Mouse (Mus musculus) ES-E14 (cell line): ENCODE measurements at regions not wholly inside any gene's neighbourhood (a gene's known extent, or its start where the extent isn't known, plus 50 kb on each side); places are given as distances from the start of the nearest gene placed in this dataset.

Experiments used
- DNase-seq: peaks from one replicate; pipeline ENCODE4 v3.0.0-alpha.2; 2013; ENCODE audit warnings: low read depth, low spot score
- H3K27ac ChIP-seq: 2 replicates; pipeline ENCODE4 v1.5.1; 2012; ENCODE audit warnings: low read depth, mild to moderate bottlenecking, low read length, moderate library complexity, mixed read lengths; ENCODE audit not compliant: poor library complexity, insufficient read depth, severe bottlenecking
- H3K36me3 ChIP-seq: 2 replicates; pipeline ENCODE4 v1.6.1; 2012; ENCODE audit warnings: mild to moderate bottlenecking, low read length, moderate library complexity, mixed read lengths; ENCODE audit not compliant: control insufficient read depth, poor library complexity, insufficient read depth, severe bottlenecking
- H3K4me1 ChIP-seq, 2 experiments: fragments of 150-350 bp in 1 of 2; sonication (generic) in 1 of 2; 2 replicates each; pipeline ENCODE4 v1.6.1; 2012; ENCODE audit warnings: low read length in 2 of 2, mild to moderate bottlenecking in 1 of 2, mixed read lengths in 1 of 2; ENCODE audit not compliant: control insufficient read depth in 2 of 2, insufficient read depth in 2 of 2, poor library complexity in 1 of 2
- H3K4me3 ChIP-seq, 2 experiments: fragments of 150-350 bp in 1 of 2; sonication (generic) in 1 of 2; 2 replicates each; pipeline ENCODE4 v1.5.1; 2012; ENCODE audit warnings: low read length in 2 of 2, low read depth in 1 of 2, mild to moderate bottlenecking in 1 of 2, mixed read lengths in 1 of 2; ENCODE audit not compliant: insufficient read depth in 1 of 2, poor library complexity in 1 of 2, severe bottlenecking in 1 of 2
- H3K9ac ChIP-seq: 2 replicates; pipeline ENCODE4 v1.6.1; 2012; ENCODE audit warnings: low read depth, mild to moderate bottlenecking, low read length, mixed read lengths; ENCODE audit not compliant: poor library complexity, insufficient read depth, severe bottlenecking
- H3K9me3 ChIP-seq: fragments of 150-350 bp; sonication (generic); 2 replicates; pipeline ENCODE4 v1.6.1; 2012; ENCODE audit warnings: low read depth, mild to moderate bottlenecking, low read length; ENCODE audit not compliant: control insufficient read depth, insufficient read depth
- CHD2 ChIP-seq: IDR thresholded peaks from 2 replicates; pipeline ENCODE4 v1.6.1; 2014; ENCODE audit warnings: mild to moderate bottlenecking, low read depth, low read length, inconsistent platforms
- HCFC1 ChIP-seq: IDR thresholded peaks from 2 replicates; pipeline ENCODE4 v1.6.1; 2012; ENCODE audit warnings: low read length, inconsistent platforms, borderline replicate concordance; ENCODE audit not compliant: insufficient read depth
- MAFK ChIP-seq: IDR thresholded peaks from 2 replicates; pipeline ENCODE4 v1.6.1; 2014; ENCODE audit warnings: mild to moderate bottlenecking, low read depth, low read length, inconsistent platforms; ENCODE audit not compliant: insufficient read depth
- ZC3H11A ChIP-seq: IDR thresholded peaks from 2 replicates; pipeline ENCODE4 v1.6.1; 2012; ENCODE audit warnings: low read depth, mild to moderate bottlenecking, inconsistent platforms, low read length, borderline replicate concordance
- ZNF384 ChIP-seq: IDR thresholded peaks from 2 replicates; pipeline ENCODE4 v1.6.1; 2012; ENCODE audit warnings: low read depth, low read length, inconsistent platforms
- in situ Hi-C, 2 experiments: fragments of 600-800 bp; cut with MboI; formaldehyde crosslinking; loops; one replicate each; pipeline ENCODE4 v1.15.1; 2025; ENCODE audit warnings: low sequenced_read_pairs in 2 of 2, inconsistent platforms in 1 of 2; ENCODE audit not compliant: unreplicated experiment in 2 of 2

DNA sequence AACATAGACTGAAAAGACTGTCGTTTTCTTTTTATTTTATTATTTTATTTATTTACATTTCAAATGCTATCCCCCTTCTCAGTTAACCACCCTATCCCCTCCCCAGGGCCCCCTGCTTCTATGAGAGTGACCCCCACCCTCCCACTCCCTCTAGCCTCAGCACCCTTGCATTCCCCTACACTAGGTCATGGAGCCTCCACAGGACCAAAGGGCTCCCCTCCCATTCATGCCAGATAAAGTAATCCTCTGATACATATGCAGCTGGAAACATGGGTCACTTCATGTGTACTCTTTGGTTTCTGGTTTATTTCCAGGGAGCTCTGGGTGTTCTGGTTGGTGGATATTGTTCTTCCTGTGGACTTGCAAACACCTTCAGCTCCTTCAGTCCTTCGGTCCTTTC is 1342.9 kb downstream of the Cdh11 start:
- Histone ChIP-seq H3K4me3 (no peak overlapping the region), H3K36me3 (no peaks in the 10 kb centered on the region), H3K9ac (no peak overlapping the region), H3K9me3 (no peaks in the 10 kb centered on the region), H3K27ac (no peak overlapping the region), H3K4me1 (no peaks in the 10 kb centered on the region)
- TF ChIP-seq MAFK: no peak
- DNase-seq: no peak
- in situ Hi-C loops: no loop called here

DNA sequence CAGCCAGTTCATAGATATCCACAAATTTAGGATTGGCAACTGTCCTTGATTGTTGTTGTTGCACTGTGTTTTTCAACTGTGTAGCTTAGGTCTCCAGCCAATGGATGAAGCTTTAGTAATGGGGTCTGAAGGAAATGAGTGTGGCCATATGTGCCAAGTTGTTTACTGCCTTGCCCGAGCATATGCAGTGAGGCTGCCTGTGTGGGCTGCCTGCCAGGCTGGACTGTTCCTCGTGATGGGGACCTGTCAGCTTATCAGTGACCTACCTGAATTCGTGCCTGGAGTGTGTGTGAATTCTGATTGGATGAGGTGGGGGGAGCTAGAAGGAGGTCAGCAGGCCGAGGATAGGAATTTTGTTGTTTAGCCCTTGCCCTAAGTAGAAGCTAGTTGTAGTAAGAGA is 1349.8 kb downstream of the Cdh11 start:
- DNase-seq: no peak
- Histone ChIP-seq H3K4me1 (no peaks in the 10 kb centered on the region), H3K9me3 (no peaks in the 10 kb centered on the region), H3K27ac (no peak overlapping the region), H3K9ac (no peak overlapping the region), H3K36me3 (no peaks in the 10 kb centered on the region), H3K4me3 (no peak overlapping the region)
- in situ Hi-C loops: no loop called here
- TF ChIP-seq ZNF384 (no peak), HCFC1 (no peak), CHD2 (no peak), ZC3H11A (no peak), MAFK (no peak)
